Mouse (Mus musculus) brain, embryonic 18.5 days (tissue): ENCODE data around the gene Gm37419.

Experiments used
- DNase-seq: peaks from one replicate; pipeline ENCODE4 v3.0.0-alpha.2; 2012; ENCODE audit warnings: low read depth, low spot score

Gm37419 gene

GRCm38 (mm10) chr16:23988466-23989208, at the start of gene Gm37419, which contains the start of gene Bcl6:
Gene Gm37419 (plus strand): TSS chr16:23988482.
Gene Bcl6 (minus strand): TSS chr16:23988852.
- DNase-seq: peak; percentile 84

- DNase-seq: no peak
These were observed 43.5 kb upstream of the Gm37419 start for GRCm38 (mm10) chr16:23944801-23945200.

DNA sequence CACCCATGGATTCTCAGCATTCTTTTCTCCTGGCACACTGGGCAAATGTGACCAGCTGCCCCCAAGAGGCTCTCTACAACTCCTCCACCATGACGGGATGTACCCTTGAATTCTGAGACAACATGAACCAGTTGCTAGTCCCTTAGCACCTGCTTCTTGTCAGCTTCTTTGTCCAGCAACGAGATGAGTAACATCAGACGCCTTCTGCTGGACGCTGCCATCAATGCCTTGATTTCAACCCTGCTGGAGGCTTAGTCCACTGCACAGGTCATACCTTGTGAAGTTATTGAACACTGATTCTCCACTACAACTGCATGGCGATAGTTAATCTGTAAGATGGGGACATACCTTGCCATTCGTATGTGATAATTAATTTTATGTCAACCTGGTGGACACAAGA, 40.6 kb upstream of the Gm37419 start:
- DNase-seq: no peak

DNA sequence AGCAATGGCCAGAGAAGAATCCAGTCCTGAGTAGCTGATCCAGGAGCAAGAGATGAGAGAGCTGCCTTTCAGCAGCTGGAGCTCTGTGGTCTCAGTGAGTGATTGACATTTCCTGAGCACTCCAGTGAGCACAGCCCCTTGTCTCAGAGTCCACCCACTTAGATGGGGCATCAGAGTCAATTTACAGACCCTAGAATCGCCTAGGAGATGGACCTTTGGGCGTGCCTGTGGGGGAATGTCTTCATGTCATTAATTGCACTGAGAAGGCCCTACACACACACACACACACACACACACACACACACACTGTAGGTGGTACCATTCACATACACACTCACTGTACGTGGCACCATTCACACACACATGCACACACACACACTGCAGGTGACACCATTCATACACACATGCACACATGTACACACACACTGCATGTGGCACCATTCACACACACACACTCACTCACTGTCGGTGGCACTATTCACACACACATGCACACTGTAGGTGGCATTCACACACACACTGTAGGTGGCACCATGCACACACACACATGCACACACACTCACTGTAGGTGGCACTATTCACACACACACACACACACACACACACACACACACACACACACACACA, 36.1 kb upstream of the Gm37419 start:
- DNase-seq: no peak

DNA sequence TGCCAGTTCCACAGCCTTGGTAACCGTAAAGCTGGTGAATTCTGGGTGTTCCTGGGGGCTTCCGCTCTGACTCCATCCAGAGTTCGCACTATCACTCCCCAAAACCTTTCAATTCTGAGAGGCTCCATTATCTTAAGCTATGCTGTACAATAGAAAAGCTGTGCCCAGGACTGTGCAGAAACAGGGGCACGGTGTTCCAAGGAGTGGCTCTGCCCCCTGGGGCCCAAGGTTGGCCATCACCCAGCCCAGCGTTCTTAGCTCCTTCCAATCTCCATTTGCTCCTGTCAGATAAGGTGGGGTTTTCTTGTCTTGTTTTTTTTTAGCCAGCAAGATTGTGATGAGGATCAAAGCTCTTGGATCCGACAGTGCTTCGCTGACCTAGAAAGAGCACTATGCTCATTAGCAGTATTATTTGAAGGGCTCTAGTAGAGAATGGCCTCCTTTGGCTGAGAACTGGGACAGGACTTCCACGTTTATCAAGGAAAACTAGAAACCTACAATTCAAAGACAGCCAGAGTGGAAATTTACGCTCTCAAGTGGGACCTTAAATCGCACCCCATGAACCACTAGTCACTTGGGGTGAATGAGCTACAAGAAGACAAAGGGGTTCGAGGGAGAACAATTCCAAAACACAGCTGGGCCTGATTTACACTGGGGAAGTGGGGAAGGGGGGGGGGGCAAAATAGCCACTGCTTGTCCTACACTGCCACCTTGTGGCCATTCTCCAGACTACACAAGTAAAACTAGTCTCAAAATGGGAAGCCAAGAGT, 34.9 kb upstream of the Gm37419 start:
- no peak for DNase-seq

DNA sequence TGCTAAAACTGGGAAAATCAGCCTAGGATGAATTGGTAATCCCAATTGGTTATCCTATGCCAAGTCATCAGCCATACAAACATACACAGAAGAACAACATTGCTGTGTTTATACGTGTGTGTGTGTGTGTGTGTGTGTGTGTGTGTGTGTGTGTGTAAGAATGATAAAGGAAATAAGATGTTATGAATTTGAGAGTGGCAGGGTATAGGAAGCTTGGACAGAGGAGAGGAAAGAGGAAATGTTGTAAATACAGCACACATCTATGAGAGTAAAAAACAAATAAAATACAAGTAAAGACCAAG, 34.4 kb upstream of the Gm37419 start:
- DNase-seq: no peak

DNA sequence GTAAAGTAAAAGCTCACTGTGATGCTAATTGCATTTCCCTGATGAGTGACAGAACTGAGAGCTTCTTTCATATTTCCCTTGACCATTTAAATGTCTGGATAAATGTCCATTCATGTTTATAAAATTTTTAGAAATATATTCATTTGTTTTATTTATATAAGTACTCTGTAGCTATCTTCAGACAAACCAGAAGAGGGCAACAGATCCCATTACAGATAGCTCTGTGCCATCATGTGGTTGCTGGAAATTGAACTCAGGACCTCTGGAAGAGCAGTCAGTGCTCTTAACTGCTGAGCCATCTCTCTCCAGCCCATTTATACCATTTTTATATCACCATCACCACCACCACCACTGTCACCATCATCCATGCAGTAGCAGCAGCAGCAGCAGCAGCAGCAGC, 29.3 kb upstream of the Gm37419 start:
- DNase-seq: no peak

DNA sequence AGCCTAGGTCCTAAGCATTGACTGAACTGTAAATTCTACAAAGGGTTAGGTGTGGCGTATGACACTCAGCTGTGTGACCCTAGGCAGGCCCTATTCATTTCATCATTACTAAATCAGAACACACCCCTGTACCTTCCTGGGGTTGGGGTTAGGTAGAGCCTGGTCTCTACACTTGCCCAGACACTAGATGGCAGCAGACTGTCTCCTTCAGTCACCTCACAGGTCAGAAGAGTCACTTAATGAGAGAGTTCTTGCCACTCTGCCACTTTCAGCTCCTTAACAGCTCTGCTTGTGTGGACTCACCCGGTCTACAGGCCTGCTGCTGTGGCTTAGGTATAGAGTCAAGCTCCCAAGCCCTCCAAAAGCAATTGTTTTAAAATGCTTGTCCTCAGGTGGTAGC, 25.9 kb upstream of the Gm37419 start:
- no peak for DNase-seq

DNA sequence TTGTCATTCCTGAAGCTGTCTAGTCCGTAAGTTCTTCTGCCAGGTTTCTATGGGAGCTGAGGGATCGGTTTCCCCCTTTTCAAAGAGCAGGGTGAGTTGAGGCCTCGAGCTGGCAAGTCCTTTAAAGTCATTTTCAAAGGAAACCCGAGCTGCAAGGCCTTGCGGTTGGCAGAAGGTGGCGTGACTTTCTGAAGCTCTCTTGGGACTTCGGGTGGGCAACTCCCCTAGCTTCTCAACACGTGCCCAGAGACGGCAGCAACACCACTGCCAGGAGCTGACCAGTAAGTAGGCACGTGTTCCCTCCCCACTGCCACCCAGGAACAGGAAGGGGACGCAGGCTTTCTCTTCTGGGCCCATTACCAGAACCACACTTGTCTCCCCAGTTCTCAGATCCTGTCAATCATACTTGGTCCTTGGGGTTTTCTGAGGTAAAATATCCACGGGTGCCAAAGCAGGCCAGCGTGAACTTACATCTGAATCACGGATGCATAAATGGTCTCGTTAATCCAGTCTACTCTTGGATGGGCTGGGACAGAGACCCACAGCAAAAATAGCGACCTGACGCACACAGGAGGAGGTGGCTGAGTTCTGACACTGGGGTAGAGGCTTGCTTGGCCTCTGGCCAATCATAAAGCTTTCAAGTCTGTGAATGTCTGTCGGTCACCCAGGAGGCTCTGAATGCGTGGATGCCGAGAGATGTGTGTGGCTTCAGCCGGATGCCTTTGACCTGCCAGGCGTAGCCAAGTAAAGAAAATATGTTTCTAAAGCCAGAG, 24.2 kb upstream of the Gm37419 start:
- DNase-seq: no peak

DNA sequence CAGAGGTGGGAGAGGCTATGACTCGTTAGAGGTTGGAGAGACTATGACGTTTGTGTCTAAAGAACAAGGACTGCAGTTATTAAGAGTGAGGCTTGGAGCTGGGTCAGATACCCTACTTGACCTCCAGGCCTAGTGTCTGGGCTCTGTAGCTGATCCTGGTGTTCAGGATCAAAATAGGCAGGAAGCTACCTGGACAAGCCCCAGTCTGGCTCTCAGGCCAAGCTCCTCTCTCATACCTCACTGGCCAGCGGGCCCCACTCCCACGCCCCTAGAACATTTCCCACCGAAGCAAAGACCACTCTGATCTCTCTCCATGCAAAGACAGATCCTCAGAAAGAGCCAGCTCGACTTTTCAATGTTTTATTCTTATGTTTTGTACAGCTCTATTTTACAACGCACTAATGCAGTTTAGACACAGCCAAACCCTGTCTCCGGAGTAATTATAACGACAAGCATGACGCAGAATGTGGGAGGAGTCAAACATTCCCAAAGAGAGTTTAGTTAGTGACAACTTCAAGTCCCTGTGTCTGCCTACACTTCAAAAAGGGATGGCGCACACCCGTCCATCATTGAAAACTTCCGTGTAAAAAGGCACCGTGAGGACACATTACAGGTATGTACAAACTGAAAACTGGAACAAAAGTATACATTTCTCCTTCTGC, 23.4 kb upstream of the Gm37419 start:
- DNase-seq: no peak

- no peak for DNase-seq
These were observed 22.2 kb upstream of the Gm37419 start for GRCm38 (mm10) chr16:23966066-23966465.

DNA sequence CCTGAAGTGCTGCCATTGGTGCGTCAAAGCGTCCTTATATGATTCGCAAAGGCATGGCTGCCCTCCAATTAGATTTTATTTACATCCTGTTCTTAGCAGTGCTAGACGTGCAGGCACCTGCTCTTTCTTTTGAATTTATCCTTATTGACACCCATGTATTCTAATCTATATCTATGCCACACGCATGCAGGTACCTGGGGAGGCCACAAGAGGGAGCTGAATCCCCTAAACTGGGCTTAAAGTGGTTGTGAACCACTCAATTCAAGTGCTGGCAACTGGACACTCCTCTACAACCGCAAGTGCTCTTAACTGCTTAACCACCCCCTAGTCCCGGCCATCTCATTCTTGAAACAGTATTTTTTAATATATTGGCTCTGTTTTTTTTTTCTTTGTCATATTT, 21.0 kb upstream of the Gm37419 start:
- DNase-seq: no peak

GRCm38 (mm10) chr16:23968888-23969287, 19.4 kb upstream of the Gm37419 start:
- DNase-seq: no peak

- DNase-seq: no peak
These were observed 18.4 kb upstream of the Gm37419 start for GRCm38 (mm10) chr16:23969919-23970318.

DNA sequence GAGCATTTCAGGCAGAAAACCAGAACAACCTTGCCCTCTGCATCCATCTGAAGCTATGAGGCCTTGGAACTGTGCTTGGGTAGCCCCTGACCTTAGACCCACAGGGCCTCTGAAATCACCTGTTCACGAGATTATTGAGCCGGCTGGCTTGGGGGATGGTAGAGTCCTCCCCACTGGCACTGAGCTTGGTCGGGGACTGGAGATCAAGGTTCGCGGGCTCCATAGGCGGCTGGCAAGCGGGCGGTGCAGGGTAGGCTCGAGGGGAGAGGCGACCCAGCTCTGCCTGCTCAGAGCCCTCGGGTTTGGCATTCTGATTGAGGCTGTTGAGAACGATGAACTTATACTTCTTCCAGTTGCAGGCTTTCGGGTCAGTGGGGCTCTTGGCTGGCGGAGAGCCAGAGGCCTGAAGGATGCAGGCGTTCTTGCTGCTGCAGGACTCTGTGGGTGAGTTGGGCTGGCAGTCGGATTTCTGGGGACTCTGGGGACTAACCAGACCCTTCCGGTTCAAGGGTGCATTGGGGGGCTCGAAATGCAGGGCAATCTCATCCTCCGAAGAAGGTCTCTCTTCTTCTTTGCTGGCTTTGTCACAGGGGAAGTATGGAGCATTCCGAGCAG, 16.0 kb upstream of the Gm37419 start:
- DNase-seq: no peak

DNA sequence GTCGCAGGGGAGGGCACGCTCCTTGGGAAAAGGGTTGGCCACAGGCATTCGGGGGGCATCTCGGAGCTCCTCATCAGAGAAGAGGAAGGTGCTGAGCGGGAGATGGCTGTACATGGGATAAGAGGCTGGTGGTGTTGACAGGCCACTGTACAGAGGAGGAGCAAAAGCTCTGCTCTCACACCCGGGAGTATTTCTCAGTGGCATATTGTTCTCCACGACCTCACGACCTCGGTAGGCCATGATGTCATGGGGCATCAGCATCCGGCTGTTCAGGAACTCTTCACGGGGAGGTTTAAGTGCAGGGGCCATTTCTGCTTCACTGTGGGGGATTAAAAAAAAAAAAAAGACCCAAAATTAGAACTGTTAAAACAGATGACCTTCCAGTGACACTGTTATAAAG, 15.4 kb upstream of the Gm37419 start:
- DNase-seq: no peak

GRCm38 (mm10) chr16:23973635-23974367, 14.5 kb upstream of the Gm37419 start:
- no peak for DNase-seq

DNA sequence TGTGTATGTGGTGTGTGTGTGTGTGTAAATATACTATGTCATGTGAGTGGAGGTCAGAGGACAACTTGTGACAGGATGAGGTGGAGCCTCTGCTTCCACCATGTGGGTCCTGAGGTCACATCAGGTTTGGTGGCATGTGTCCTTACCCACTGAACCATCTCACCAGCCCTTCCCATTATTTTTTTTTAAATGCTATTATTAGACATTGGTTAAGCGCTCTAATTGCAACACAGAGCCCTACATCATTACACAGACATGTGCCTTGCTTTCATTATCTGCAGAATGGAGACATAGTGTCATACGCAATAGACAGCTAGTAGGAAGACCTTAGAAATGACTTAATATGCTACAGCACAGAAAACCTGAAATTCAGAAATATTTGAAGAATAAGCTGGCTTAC, 12.1 kb upstream of the Gm37419 start:
- DNase-seq: no peak

DNA sequence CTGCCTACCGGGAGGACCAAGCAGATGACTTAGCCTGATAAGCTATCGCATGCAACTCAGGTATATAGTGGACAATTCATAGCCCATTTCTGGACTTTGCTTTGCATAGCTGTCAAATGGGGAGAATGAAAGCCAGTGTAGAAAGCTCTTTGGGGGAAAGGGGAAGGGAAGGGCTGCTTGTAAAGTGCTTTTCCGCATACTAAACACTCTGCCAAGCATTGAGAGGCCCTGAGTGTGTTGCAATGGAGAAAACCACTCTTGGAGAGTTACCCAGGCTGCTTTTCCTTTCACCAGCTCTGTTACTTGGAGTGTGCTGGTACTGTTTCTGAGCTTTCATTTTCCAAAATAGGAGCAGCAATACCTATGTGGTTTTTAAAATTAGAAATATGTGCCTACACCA, 10.6 kb upstream of the Gm37419 start:
- DNase-seq: no peak

DNA sequence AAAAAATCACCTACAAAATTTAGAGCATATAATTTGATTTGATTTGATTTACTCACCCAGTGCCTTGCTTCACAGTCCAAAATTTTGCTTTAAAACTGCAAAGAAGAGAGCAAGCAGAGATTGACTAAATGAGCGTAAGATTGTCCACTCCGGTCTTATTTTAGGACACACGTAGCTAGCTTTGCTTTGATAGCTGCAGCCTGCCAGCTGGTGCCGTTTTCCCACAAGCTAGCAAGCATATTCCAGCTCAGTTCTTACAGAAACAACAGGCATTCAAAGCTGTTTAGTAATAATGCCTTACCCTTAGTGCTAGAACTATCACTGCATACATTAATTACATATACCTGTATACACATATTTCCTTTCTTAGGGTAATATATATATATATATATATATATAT, 9.8 kb upstream of the Gm37419 start:
- DNase-seq: no peak
